Mouse (Mus musculus) right cerebral cortex, postnatal 25 days (tissue): ENCODE results near the gene Slc9a3r2.

Experiments
- DNase-seq: peaks from one replicate; pipeline ENCODE4 v3.0.0; 2022

Slc9a3r2 gene

DNA sequence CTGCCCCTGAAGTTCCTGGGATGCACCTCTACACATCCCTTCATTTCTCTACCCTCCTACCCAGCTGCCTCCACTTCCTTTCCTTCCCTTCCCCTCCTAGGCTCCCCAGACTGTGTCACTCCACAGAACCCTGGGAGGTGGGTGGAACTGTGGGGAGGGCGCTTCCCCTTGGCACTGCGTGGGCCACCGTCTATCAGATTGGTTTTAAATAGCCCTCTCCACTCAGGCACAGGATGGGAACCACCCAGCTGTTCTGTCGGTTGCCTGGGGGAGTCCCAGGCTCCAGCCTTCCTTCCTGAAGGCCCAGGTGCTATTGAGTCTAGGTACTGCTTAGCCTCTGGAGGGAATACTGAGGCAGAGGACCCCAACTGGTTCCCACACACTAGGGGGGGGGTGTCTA is 15.1 kb downstream of the Slc9a3r2 start:
- DNase-seq: no peak

- no peak for DNase-seq
Measured at GRCm38 (mm10) chr17:24633831-24634230, 16.3 kb downstream of the Slc9a3r2 start.

GRCm38 (mm10) chr17:24632813-24633449 is 17.2 kb downstream of the Slc9a3r2 start:
- no peak for DNase-seq

GRCm38 (mm10) chr17:24632167-24632812 is 17.8 kb downstream of the Slc9a3r2 start, which contains the start of the genes Tsc2 and Nthl1:
Gene Tsc2 (minus strand): TSS chr17:24632630.
Gene Nthl1 (plus strand): TSS chr17:24632680.
- peak; percentile 87 for DNase-seq

- peak; percentile 47 for DNase-seq
Measured at GRCm38 (mm10) chr17:24630072-24630471, 20.1 kb downstream of the Slc9a3r2 start.

DNA sequence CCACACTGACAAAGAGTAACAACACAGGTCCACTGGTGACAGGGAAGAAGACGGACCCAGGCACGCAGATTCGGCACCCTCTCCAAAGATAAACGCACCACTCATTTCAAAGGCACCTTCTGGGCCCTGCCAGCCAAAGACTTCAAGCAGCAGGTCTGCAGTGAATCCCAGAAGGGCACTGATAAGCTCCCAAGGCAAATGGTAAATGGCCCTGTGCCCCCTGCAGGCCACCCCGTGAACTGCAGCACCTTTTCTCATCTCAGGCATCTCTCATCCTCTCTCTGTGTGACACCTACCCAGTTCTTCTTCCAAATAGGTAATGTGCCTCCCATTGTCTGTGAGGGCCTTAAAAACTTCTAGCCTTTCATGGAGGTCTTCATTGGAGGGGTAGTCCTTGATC is 21.5 kb downstream of the Slc9a3r2 start:
- DNase-seq: peak; percentile 41

- no peak for DNase-seq
Measured at GRCm38 (mm10) chr17:24625472-24625871, 24.7 kb downstream of the Slc9a3r2 start.

DNA sequence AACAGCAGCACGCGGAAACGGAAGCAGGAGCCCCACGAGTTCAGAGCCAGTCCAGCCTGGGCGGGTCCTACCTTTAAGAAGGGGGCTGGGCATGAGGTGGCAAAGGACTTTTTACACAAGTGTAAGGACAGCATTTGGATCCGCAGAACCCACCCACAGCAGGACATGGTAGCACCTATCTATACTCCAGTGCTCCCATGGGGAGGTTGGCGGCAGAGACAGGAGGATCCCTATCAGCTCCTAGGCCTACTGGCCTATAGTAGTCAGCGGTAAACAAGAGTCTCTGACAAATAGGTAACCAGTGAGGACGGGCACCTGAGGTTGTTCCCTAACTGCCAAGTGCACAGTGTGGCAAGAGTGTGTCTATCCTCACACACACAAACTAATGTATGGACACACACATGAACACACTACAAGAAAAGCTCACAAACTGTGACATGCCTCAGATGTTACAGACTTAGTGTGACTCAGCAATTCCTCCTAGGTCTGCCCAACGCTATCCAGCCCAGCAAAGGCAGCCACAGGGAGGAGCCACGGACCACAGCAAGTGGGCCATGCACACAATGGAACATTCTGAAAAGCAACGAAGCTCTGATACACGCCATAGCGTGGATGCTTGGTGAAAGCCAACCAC is 32.4 kb downstream of the Slc9a3r2 start:
- no peak for DNase-seq

GRCm38 (mm10) chr17:24610711-24611110 is 39.4 kb downstream of the Slc9a3r2 start:
- no peak for DNase-seq

GRCm38 (mm10) chr17:24608874-24609273 is 41.3 kb downstream of the Slc9a3r2 start:
- no peak for DNase-seq

- no peak for DNase-seq
Measured at GRCm38 (mm10) chr17:24608370-24608769, 41.8 kb downstream of the Slc9a3r2 start.

DNA sequence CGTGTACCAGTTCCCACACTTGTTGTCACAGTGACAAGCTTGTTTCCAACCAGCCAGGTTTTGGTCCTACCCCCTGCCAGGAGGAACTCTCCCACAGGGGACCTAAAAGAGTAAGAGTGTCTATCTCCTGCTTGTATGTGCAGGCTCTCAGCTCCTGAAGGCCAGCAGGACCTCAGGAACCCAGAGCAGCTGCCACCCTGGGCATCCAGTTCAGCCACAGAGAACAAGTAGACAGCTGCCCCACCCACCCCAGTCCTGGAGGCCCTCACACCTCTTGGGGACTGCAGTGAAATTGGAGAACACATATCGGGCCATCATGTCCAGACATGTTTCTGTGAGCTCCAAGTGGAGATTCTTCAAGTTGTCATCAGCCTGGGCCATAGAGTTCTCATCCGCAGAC is 45.6 kb downstream of the Slc9a3r2 start:
- DNase-seq: no peak

- no peak for DNase-seq
Measured at GRCm38 (mm10) chr17:24603961-24604360, 46.2 kb downstream of the Slc9a3r2 start.

DNA sequence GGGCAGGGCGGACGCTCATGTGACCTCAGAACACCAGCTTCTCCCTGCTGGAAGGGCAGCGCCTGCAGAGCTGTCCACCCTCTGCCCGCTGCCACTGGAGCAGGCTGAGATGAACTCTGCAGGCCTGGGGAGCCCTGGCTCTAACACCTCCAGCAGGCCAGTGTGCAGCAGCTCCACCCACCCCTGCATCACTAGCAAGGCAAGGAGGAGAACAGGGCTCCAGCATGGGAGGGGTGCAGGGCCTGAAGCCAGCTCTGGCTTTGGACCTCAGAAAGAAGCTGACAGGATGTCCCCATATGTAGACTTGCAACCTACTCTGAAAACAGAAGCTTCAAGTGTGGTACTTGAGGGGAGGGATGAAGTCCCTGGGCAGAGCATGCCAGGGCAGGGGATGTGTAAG is 49.6 kb downstream of the Slc9a3r2 start:
- DNase-seq: no peak

DNA sequence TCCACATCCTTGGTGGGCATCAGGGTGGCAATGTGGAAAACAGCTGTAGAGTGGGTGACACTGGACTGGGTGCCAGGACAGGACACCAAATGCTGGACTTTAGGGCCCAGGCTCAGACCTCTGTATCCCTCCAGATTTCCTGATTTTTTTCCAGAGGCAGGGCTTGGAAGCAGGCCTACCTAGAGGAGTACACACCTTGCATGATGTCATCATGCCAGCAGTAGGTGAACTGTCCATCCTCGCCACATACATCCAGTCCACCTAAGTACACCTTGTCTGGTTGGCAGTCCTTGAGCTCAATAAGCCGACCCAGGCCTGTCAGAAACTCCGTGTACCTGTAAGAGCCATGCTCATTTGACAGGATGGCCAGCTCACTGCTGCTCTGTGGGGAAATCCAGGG is 52.1 kb downstream of the Slc9a3r2 start:
- no peak for DNase-seq

GRCm38 (mm10) chr17:24596471-24597183 is 53.5 kb downstream of the Slc9a3r2 start:
- DNase-seq: no peak

DNA sequence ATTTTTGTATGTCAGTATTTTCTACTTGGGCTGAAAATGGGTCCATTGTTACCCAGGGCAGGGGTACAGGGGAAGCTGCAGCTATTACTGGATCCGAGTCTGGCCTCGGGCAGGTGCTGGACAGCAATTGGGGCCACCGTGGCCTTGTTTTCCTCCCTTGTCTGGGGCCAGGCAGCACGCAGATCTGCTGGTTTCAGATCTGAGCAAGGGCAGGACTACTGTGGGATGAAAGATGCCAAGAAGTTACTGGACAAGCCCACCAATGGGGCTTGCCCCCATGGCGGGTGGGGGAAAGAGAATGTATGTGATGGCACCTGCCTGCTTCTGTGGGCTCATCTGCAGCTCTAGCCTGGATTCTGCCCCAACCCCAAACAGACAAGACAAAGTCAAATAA is 54.1 kb downstream of the Slc9a3r2 start:
- no peak for DNase-seq

- DNase-seq: no peak
Measured at GRCm38 (mm10) chr17:24595126-24596072, 54.7 kb downstream of the Slc9a3r2 start.

GRCm38 (mm10) chr17:24593992-24594890 is 55.9 kb downstream of the Slc9a3r2 start:
- DNase-seq: no peak

DNA sequence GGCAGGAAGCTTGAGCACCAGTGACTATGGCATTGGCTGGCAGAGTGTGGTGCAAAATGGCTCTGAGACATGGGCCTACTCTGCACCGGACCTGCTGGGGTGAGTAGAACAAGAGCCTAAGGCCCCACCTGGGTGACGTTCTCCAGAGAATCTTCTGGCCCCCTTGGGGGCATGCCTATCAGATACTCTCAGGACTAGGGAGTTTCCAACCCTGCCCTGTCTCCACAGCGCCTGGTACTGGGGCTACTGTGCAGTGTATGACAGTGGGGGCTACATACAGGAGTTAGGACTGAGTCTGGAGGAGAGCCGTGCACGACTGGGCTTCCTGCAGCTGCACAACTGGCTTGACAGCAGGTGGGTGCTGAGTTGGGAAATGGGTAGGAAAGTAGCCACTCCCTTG is 56.9 kb downstream of the Slc9a3r2 start:
- no peak for DNase-seq

DNA sequence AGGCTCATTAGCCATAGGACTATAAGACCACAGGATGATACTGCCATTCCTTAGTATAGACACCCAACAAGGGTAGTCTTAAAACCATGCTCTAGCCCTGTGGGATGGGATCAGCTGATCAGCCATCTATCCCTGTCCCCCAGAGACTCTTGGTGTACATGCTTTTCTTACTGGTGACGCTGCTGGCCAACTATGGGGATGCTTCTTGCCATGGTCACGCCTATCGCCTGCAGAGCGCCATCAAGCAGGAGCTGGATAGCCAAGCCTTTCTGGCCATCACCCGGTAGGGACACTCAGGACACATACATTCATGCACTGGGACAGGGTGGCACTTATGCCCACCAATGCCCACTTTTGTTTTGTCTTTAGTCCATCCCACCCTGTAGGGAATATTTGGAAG is 58.4 kb downstream of the Slc9a3r2 start:
- no peak for DNase-seq
